Mouse (Mus musculus) embryonic fibroblast, embryonic 13.5 days (primary cell): Measurements from ENCODE around the gene Eif4g2. TPM values are rescaled to one million over a fixed set of nuclear protein-coding genes. Genes with fewer than 3 reads are reported as not detected.

Source experiments
- H3K27ac ChIP-seq: 2 replicates; pipeline ENCODE4 v1.5.1; 2012; ENCODE audit warnings: low read length, control low read depth, inconsistent platforms; ENCODE audit not compliant: insufficient read depth
- H3K4me1 ChIP-seq: 2 replicates; pipeline ENCODE4 v1.6.1; 2011; ENCODE audit warnings: low read length; ENCODE audit not compliant: control insufficient read depth, insufficient read depth
- H3K4me3 ChIP-seq: 2 replicates; pipeline ENCODE4 v1.5.1; 2011; ENCODE audit warnings: mild to moderate bottlenecking, control low read depth, low read length; ENCODE audit not compliant: insufficient read depth
- CTCF ChIP-seq: IDR thresholded peaks from 2 replicates; pipeline ENCODE4 v1.5.1; 2011; ENCODE audit warnings: mild to moderate bottlenecking, control low read depth, low read length, moderate library complexity, borderline replicate concordance; ENCODE audit not compliant: insufficient read depth
- POLR2A ChIP-seq: IDR thresholded peaks from 2 replicates; pipeline ENCODE4 v1.6.1; 2011; ENCODE audit warnings: low read depth, mild to moderate bottlenecking, control low read depth, low read length, moderate library complexity
- polyA plus RNA-seq: library from polyadenylated mRNA; stranded (reverse); fragments of >200 nt; gene quantifications from 2 replicates; pipeline ENCODE4 v1.2.4, GENCODE M21; 2011; ENCODE audit warnings: low read depth; ENCODE audit not compliant: missing spikeins, insufficient read length

Gene Eif4g2
- polyA plus RNA-seq, 1 experiment = 1,778 TPM

DNA sequence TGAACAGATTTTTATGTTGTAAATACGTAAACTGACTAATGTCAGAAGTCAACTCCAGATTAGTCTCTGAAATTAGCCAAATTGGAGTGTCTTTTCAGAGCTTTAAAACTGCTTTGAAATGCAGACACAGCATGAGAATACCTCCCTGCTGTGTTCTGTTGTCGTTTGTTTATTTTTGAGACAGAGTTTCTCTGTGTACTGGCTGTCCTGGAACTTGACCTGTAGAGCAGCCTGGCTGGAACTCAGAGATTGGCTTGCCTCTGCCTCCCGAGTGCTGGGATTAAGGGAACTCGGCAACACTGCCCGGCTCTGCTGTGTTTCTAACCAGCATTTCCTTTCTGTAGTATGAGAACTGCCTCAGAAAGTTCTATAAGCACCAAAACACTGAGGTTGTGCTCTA lies 33.9 kb downstream of the Eif4g2 start:
- no peak for TF ChIP-seq POLR2A
- TF ChIP-seq CTCF = no peak

DNA sequence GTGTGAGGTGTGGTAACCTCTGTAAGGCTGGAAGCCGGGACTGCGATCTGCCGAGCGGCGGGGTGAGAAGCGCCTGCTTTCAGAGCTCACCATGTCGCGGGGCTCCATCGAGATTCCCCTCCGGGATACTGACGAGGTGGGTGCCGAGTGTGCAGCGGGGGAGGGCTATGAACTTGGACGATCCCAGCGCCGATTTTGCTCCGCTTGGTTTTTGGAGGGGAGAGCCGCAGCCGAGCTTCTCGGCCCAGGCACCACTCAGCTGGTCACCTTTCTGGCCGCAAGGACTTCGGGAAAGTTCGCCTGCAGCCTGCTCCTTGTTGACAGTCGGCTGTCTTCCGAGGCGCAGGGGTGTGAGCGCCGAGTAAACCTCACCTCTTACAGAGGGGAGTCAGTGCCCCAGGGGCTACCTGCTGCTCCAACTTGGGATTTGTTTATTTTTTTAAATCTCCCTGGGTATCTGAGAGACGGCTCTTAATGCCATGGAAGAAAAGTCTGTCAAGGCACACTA lies 53.7 kb downstream of the Eif4g2 start:
- H3K4me3 ChIP-seq = peak overlapping the region; percentile 63
- H3K4me1 ChIP-seq = peaks cover 2% of the 10 kb centered on the region; the same call in 1 of the 2 replicates
- peak overlapping the region; percentile 86; the same call in 1 of the 2 replicates for H3K27ac ChIP-seq
- no peak for TF ChIP-seq CTCF
- no peak for TF ChIP-seq POLR2A

More for the DNA sequence above, 33.9 kb downstream of the Eif4g2 start:
- Histone ChIP-seq H3K4me1 (no peaks in the 10 kb centered on the region), H3K4me3 (no peak overlapping the region), H3K27ac (no peak overlapping the region)

- Histone ChIP-seq H3K4me1 (peaks cover 2% of the 10 kb centered on the region; the same call in 1 of the 2 replicates), H3K27ac (peak within 1 kb of the TSS; percentile 86), H3K4me3 (peak within 1 kb of the TSS; percentile 63)
- TF ChIP-seq CTCF = no peak
- peak; percentile 91 for TF ChIP-seq POLR2A
These were observed 54.4 kb downstream of the Eif4g2 start, which contains the start of gene Ctr9 for GRCm38 (mm10) chr7:111028281-111029045. Gene Ctr9, plus strand, starts transcription at chr7:111028951.

DNA sequence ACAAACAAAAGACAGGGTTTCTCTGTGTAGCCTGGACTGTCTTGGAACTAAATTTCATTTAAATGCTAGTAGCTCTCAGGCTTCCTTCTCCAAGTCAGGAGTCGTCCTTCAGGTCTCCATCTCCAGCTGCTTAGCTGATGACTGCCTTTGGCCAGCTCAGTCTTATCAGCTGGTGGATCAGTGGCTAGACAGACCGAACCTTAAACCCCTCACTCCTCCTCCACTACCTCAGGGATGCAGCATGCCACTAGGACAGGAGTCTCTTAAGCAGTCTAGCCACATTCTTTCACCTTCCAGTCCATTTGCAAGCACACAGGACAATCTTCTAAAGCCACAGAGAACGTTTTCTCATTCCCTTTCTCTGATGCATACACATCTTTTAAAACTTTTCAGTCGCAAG lies 57.9 kb downstream of the Eif4g2 start:
- Histone ChIP-seq H3K4me3 (no peak overlapping the region), H3K27ac (no peak overlapping the region), H3K4me1 (peaks cover 2% of the 10 kb centered on the region; the same call in 1 of the 2 replicates)
- TF ChIP-seq CTCF = no peak
- TF ChIP-seq POLR2A = no peak

GRCm38 (mm10) chr7:111024068-111024594 lies 58.7 kb downstream of the Eif4g2 start:
- TF ChIP-seq POLR2A = no peak
- no peak for TF ChIP-seq CTCF
- peaks cover 2% of the 10 kb centered on the region; the same call in 1 of the 2 replicates for H3K4me1 ChIP-seq
- H3K27ac ChIP-seq = no peak overlapping the region
- no peak overlapping the region for H3K4me3 ChIP-seq

DNA sequence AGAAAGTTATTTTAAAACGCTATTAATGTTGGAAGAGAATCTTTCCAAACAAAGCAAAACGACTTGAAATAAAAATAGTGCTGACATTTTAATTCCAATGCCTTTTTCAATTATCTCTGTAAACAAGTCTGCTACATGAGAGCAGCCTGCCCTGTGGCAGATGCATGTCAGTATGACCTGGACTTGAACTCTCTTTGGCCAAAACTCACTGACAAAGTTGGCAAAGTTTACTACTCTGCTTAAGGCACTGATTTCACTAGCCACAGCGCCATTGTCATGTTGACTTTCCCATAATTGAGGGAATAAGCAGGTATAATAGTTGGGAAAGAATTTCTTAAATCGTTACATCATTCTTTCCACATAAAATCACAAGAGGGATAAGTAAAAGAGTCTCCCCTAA lies 62.0 kb downstream of the Eif4g2 start:
- peaks cover 2% of the 10 kb centered on the region; the same call in 1 of the 2 replicates for H3K4me1 ChIP-seq
- H3K27ac ChIP-seq = no peak overlapping the region
- TF ChIP-seq CTCF = no peak
- TF ChIP-seq POLR2A = no peak
- H3K4me3 ChIP-seq = no peak overlapping the region

Other genes starting within 250 kb of the Eif4g2 start
- gene Rnf141, start 238.6 kb downstream of the Eif4g2 start, polyA plus RNA-seq = 36.1 and 41.2 TPM in 2 replicates
- gene Lyve1, start 219.8 kb downstream of the Eif4g2 start, polyA plus RNA-seq = not detected in 2 replicates
- 6.4 and 12.0 TPM in 2 replicates for gene Mrvi1, start 100.6 kb downstream of the Eif4g2 start, polyA plus RNA-seq
- 41.9 and 42.3 TPM in 2 replicates for gene Ctr9, start 54.1 kb downstream of the Eif4g2 start, polyA plus RNA-seq